Mouse (Mus musculus) olfactory bulb, adult 2 months (tissue): ENCODE results near the gene Ifngr2.

ENCODE experiments used
- CTCF ChIP-seq: fragments of 200-500 bp; IDR thresholded peaks from 2 replicates; pipeline ENCODE4 v1.5.1; 2012; ENCODE audit warnings: low read depth, mild to moderate bottlenecking, low read length, moderate library complexity; ENCODE audit not compliant: insufficient read depth
- POLR2A ChIP-seq: fragments of 200-500 bp; IDR thresholded peaks from 2 replicates; pipeline ENCODE4 v1.6.1; 2012; ENCODE audit warnings: mild to moderate bottlenecking, low read depth, low read length, moderate library complexity; ENCODE audit not compliant: insufficient read depth

DNA sequence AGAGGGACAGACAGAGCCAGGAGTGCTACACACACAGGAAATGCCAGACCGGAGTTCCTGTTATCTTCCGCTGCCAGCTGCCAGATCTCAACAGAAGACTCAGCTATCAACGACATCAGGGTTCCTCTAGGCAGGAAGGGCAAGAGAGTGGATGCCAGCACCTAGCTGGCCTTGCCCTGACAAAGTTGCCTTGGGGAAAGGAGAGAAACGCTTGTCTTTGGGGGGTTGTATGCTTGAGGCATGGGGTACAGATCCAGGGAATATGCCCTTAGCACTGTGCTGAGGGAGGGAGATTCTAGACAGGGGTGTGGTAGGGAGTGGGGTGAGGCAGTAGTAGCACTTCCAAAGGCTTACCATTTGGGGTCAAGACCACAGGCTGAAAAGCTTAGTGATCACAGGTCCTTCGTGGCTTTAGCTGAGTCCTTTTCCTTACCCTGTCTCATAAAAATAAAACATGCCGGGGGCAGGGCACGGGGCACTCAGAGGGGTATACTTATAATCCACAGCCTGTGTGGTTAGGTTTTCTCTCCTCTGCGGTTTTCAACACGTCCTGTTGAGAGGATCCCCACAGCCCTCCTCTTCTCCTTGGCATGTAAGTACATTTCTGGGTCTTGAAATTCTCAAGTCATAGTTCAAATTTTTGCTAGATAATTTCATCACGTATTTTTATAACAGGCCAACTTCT, 1.1 kb upstream of the Ifngr2 start:
- TF ChIP-seq CTCF (no peak), POLR2A (no peak)
